Mouse (Mus musculus) liver, adult (tissue): Measurements from ENCODE around the gene Tctex1d2.

ENCODE experiments used
- GATA4 ChIP-seq: IDR thresholded peaks from 2 replicates; pipeline ENCODE4 v1.6.1; 2014; ENCODE audit warnings: mild to moderate bottlenecking, low read length; ENCODE audit not compliant: insufficient replicate concordance

Gene Tctex1d2

DNA sequence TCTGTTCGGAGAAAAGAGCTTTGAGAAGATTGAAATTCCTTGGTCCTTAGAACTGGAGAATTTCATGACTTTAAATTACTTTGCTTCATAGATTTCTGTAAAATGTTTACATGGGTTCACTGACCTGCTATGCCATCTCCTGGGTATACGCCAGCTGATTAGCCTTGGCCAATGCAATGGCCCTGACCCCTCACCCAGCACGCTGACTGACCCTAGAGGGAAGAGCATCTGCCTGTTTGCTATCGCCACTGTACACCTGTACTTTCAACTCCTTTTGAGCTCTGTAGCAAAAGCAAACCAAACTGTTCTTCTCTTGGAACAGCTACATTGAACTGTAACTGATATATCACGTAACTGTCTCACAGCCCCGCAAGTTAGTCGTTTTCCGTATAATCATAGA, 33.6 kb downstream of the Tctex1d2 start:
- TF ChIP-seq GATA4, result no peak

DNA sequence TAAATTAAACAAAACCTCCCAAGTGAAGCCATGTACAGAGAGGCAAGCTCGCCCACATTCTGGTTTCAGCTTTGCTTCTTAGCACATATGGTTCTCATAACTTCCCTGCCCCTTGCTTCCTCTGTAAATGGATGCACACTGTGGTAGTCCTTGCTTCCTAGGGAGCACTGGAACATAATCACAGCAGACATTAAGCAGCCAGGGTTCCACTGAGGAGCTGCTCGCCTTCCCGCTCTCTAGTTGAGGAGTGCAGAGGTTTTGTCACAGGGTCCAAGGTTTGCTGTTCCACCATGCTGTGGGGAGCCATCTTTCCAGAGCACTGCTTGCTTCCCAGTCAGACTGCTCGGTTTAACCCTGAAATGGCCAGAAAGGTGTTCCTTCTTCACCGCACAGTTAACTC, 35.1 kb downstream of the Tctex1d2 start:
- no peak for TF ChIP-seq GATA4

DNA sequence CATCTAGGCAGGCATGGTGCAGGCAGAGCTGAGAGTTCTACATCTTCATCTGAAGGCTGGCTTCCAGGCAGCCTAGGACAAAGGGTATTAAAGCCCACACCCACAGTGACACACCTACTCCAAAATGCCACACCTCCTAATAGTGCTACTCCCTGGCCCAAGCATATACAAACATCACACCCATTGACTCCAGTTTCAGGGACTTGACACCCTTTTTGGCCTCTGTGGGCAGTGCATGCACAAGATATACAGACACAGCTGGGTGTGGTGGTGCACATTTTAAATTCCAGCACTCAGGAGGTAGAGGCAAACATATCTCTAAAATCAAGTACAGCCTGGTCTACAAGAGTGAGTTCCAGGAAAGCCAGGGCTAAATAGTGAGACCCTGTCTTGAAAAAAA, 36.6 kb downstream of the Tctex1d2 start:
- TF ChIP-seq GATA4, result no peak

DNA sequence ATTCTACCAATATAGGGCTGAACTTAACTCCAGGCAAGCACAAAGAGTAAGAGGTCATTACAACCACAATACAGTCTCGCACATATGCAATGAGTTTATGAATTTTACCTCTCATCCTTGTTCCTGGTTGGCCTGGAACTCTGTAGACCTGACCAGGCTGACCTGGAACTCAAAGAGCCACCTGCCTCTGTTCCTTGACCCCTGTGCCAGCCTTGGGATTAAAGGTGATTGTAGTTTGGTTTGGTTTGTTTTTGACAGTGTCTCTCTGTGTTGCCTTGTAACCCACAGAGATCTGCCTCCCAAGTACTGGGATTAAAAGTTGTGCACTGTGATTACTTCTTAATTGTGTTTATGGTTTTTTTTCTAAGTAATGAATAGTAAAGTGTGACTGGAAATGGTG, 37.3 kb downstream of the Tctex1d2 start:
- TF ChIP-seq GATA4, result no peak

DNA sequence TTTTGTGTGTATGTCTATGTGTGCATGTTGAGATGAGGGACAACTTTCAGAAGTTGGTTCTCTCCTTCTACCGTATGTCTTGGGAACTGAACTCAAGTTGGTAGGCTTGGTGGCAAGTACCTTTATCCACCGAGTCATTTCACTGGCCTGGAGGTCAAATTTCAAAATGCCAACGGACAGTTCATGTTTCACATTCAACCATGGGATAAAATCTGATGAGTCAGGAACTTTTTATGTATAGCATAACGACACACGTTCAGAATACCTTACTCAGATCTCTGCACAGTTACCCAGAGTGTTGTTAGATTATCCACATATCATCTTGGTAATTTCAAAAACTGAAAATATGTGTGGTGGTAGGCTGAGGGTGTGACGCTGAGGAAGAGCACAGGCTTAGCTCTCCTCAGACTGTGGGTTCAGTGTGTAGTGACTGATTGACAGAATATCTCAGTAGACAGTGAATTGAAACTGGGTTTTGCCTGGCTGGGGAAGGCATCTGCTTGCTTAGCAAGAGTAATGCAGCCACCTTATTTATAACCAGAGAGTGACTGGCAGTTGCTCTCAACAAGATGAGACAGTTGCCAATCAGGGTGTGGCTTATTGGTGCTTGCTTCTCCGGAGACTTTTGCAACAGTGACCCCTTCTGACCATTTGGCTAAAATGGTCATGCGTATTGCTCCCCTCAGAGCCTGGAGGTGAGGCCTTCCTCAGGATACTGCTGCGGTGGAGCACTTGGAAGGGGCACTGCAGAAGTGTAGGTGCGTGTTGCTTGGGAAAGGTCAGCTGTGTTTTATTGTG, 38.3 kb downstream of the Tctex1d2 start:
- no peak for TF ChIP-seq GATA4

DNA sequence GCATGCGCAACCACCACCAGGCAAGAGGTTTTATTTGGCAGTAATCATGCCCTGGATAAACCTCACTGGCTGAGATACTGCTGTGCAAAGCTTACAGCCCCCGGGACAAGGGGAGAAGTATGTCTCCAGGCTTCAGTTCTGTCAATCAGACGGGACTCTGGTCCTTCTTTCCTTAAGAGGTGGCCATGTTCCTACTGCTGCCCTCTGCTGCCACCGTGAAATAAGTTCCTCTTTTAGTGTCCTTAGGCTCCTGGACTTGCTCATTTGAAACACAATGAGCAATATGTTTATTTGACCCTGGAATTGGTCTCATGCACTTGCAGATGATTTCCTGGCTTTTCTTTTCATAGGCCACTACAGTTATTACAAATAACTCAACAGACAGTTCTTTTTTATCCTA, 41.0 kb downstream of the Tctex1d2 start:
- TF ChIP-seq GATA4, result no peak

DNA sequence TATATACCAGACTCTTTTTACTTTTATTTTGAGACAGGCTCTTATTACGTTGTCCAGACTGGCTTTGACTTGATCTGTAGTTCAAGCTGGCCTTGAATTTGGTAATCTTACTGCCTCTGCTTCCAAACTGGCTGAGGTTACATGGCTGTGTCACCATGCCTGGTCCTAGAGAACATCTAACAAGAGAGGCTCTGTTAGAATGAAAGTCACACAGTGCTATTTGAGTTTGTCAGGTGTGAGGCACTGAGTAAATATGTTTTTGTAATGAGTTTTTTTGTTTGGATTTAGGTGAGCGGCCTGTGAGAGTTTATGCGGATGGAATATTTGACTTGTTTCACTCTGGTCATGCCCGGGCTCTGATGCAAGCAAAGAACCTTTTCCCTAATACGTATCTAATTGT, 42.2 kb downstream of the Tctex1d2 start:
- no peak for TF ChIP-seq GATA4

DNA sequence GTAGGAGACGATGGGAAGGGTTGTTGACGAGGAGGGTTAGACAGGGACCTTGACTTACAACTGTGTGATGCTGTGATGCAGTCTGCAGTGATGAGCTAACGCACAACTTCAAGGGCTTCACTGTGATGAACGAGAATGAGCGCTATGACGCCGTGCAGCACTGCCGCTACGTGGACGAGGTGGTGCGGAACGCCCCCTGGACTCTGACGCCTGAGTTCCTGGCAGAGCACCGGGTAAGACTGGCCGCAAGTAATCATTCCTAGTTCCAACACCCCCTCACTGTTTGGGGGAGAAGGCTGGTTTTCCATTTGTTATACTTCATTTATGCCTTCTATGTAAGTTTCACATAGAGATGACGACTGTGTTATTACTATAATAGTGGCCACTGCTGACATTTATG, 43.4 kb downstream of the Tctex1d2 start:
- TF ChIP-seq GATA4, result no peak

DNA sequence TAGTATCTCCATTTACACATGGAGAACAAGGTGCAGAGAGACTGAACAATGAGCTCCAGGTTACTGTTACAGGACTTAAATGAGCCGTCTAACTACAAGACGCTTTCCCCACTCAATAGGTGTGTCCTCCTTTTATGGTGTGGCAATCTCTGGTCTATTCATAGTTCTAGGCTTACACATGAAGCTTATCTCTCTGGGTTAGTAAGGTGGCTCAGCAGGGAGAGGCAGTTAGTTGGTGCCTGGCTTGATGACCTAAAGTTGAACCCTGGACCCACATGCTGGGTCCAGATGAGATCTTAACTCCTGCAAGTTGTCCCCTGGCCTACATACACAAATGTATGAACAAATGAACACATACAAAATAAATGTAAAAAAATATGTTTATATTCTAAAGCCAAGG, 43.9 kb downstream of the Tctex1d2 start:
- no peak for TF ChIP-seq GATA4

DNA sequence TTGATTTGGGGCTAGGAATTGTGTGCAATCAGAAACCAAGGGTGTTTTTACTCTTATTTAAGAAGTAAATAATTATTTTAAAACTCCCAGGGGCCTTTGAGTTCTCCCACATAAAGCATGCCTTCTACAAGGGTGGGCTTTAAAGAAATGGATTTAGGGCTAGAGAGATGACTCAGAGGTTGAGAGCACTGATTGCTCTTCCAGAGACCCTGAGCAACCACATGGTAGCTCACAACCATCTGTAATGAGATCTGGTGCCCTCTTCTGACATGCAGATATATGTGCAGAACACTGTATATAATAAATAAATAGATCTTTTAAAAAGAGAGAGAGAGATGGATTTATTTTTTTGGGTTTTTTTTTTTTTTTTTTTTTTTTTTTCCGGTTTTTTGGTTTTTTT, 45.4 kb downstream of the Tctex1d2 start:
- TF ChIP-seq GATA4, result no peak

DNA sequence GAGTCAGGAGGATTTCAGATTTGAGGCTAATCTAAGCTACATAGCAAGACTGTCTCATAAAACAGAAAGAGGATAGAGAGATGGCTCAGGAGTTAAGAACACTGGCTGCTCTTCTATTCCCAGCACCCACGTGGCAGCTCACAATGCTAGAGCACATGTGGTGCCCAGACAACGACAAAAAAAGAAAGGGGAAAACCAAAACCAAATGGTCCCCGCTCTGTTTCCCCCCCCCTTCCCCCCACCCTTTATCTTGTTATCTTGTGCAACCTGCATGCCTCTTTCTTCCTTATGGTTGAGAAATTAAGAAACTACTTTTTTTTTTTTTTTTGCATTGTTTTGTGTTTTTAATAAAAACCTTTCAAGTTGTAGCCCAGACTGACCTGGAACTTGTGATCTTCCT, 49.0 kb downstream of the Tctex1d2 start:
- TF ChIP-seq GATA4, result no peak

DNA sequence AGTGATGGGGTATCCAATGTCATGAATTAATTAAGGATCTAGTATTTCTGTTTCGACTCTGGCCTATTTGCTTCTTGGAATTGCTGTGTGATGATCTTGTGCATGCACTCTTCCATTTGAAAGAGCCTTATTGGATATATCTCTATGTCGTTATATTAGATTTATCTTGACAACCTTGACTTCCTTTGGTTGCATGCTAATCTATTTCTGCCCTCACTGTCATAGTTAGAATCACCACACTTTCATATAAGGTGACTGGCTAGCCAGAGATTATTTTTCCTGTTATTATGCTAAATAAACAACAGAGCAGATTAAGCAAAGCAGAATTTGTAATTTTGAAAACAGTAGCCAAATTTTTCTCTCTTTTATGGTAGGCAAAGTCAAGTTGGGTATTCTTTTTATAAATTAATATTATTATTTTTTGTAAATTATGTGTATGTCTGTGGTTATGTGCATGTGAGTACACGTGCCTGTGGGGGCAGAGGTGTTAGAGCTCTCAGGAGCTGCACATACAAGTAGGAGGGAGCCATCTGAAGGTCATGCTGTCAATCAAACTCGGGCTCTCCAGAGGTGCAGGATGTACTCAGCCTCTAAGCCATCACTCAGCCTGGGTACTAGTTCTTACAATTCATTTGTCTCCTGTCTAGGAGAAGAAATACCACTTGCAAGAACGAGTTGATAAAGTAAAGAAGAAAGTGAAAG, 50.1 kb downstream of the Tctex1d2 start:
- no peak for TF ChIP-seq GATA4

DNA sequence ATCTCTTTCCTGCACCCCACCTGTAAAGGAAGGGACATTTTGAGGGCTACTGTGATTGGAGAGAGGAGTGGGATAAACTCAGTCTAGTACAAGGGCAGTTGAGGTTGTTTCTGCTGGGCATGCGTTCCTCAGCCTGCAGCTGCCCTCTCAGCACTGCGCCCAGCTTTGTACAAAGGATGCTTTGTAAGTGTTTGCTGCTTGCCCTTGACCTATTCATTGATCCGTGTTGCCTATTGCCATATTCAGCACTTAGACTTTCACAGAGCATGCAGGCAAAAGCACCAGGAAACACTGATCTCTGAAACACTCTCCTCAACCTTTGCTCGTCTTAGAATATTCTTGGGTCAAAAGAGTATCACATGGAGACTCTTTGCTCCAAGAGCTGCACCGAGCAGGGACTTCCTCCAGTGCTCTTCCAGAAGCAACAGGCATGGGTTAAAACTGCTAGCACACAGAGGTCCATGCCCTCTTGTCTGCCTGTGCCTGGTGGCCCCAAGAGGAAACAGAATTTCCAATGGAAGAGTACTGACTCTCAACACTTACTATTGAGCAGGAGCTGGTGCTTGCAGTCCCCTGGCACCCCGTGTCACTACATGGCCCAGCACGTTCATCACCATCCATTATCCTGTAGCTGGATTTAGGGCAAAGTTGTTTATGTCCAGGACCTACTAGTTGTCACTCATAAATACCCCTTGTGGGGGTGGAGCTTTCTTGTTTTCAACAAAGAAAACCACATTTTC, 52.9 kb downstream of the Tctex1d2 start:
- TF ChIP-seq GATA4, result no peak

DNA sequence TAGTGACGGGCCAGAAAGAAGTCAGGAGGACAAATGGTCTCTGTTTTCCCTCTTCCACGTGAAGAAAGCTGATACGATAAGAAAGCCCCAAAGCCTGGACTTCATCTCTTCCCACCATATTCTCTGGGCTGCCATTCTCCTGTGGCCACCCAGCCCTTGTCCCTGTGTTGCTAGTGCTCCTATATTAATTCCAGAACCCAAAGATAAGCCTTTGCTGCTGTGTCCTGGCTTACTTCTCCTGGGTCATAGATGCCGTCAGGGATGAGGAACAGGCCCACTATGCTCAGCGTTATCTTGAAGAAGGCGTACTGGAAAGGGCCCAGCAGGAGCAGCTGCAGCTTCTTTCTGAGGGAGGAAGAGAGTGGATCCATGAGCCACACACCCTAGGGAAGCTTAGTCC, 57.8 kb downstream of the Tctex1d2 start:
- TF ChIP-seq GATA4, result no peak
